Mouse (Mus musculus): ENCODE results near the gene Gm17304.

Gm17304 gene

GRCm38 (mm10) chr5:106608798-106609197 lies at the start of gene Gm17304:
TSS of gene Gm17304 (plus strand) at chr5:106609098.
- no peak for DNase-seq (ENCODE audit: low read depth, low spot score)

GRCm38 (mm10) chr5:106560631-106561498 lies 48.0 kb upstream of the Gm17304 start:
- DNase-seq (ENCODE audit: low read depth, low spot score) = no peak

- DNase-seq (ENCODE audit: low read depth, low spot score) = no peak
Observed at GRCm38 (mm10) chr5:106561499-106561822, 47.4 kb upstream of the Gm17304 start.

- no peak for DNase-seq (ENCODE audit: low read depth, low spot score)
Observed at GRCm38 (mm10) chr5:106566025-106566424, 42.9 kb upstream of the Gm17304 start.

GRCm38 (mm10) chr5:106573742-106574559 lies 34.9 kb upstream of the Gm17304 start:
- peak; percentile 22 for DNase-seq (ENCODE audit: low read depth, low spot score)

GRCm38 (mm10) chr5:106574560-106574946 lies 34.3 kb upstream of the Gm17304 start:
- DNase-seq (ENCODE audit: low read depth, low spot score) = peak; percentile 61

- no peak for DNase-seq (ENCODE audit: low read depth, low spot score)
Observed at GRCm38 (mm10) chr5:106575098-106575497, 33.8 kb upstream of the Gm17304 start.

- no peak for DNase-seq (ENCODE audit: low read depth, low spot score)
Observed at GRCm38 (mm10) chr5:106577237-106577888, 31.5 kb upstream of the Gm17304 start.

GRCm38 (mm10) chr5:106580943-106581342 lies 28.0 kb upstream of the Gm17304 start:
- DNase-seq (ENCODE audit: low read depth, low spot score) = no peak

- no peak for DNase-seq (ENCODE audit: low read depth, low spot score)
Observed at GRCm38 (mm10) chr5:106589006-106589405, 19.9 kb upstream of the Gm17304 start.

- peak; percentile 6 for DNase-seq (ENCODE audit: low read depth, low spot score)
Observed at GRCm38 (mm10) chr5:106589670-106590069, 19.2 kb upstream of the Gm17304 start.

- DNase-seq (ENCODE audit: low read depth, low spot score) = no peak
Observed at GRCm38 (mm10) chr5:106590686-106591085, 18.2 kb upstream of the Gm17304 start.

- no peak for DNase-seq (ENCODE audit: low read depth, low spot score)
Observed at GRCm38 (mm10) chr5:106594388-106594787, 14.5 kb upstream of the Gm17304 start.

GRCm38 (mm10) chr5:106597472-106597871 lies 11.4 kb upstream of the Gm17304 start:
- DNase-seq (ENCODE audit: low read depth, low spot score) = no peak

GRCm38 (mm10) chr5:106599482-106599881 lies 9.4 kb upstream of the Gm17304 start:
- DNase-seq (ENCODE audit: low read depth, low spot score) = no peak

- DNase-seq (ENCODE audit: low read depth, low spot score) = no peak
Observed at GRCm38 (mm10) chr5:106604381-106604780, 4.5 kb upstream of the Gm17304 start.

GRCm38 (mm10) chr5:106605096-106605495 lies 3.8 kb upstream of the Gm17304 start:
- no peak for DNase-seq (ENCODE audit: low read depth, low spot score)

GRCm38 (mm10) chr5:106607081-106607480 lies 1.8 kb upstream of the Gm17304 start:
- no peak for DNase-seq (ENCODE audit: low read depth, low spot score)

- no peak for DNase-seq (ENCODE audit: low read depth, low spot score)
Observed at GRCm38 (mm10) chr5:106612151-106612550, 3.3 kb downstream of the Gm17304 start.

- DNase-seq (ENCODE audit: low read depth, low spot score) = no peak
Observed at GRCm38 (mm10) chr5:106614570-106614969, 5.7 kb downstream of the Gm17304 start.

GRCm38 (mm10) chr5:106615006-106615405 lies 6.1 kb downstream of the Gm17304 start:
- DNase-seq (ENCODE audit: low read depth, low spot score) = no peak

GRCm38 (mm10) chr5:106620446-106620845 lies 11.5 kb downstream of the Gm17304 start:
- DNase-seq (ENCODE audit: low read depth, low spot score) = no peak

All from CD4-positive helper T cell, adult 2 months (primary cell).